Mouse (Mus musculus) midbrain, embryonic 11.5 days (tissue): ENCODE data around the gene Fip1l1. TPM values are rescaled to one million over a fixed set of nuclear protein-coding genes. Genes with fewer than 3 reads are reported as not detected.

ENCODE experiments used
- ATAC-seq: fragments of 200-750 bp; cut with Nextera tagmentation; 2 replicates; pipeline ENCODE4 v1.8.0; 2017; ENCODE audit warnings: moderate TSS enrichment, moderate library complexity; ENCODE audit not compliant: low FRiP score
- DNase-seq: peaks from one replicate; pipeline ENCODE4 v3.0.0; 2015; ENCODE audit warnings: low spot score; ENCODE audit errors: missing footprints
- H3K27ac ChIP-seq: fragments of 300-500 bp; sonication (generic); 2 replicates; pipeline ENCODE4 v1.5.1; 2014; ENCODE audit warnings: low read depth, low read length
- H3K27me3 ChIP-seq: fragments of 300-500 bp; sonication (generic); 2 replicates; pipeline ENCODE4 v1.6.1; 2014; ENCODE audit warnings: mild to moderate bottlenecking, low read length, moderate library complexity, mixed read lengths; ENCODE audit not compliant: control insufficient read depth, insufficient read depth
- H3K36me3 ChIP-seq: fragments of 300-500 bp; sonication (generic); 2 replicates; pipeline ENCODE4 v1.6.1; 2014; ENCODE audit warnings: mild to moderate bottlenecking, low read length, moderate library complexity, mixed read lengths; ENCODE audit not compliant: control insufficient read depth, insufficient read depth
- H3K4me1 ChIP-seq: fragments of 300-500 bp; sonication (generic); 2 replicates; pipeline ENCODE4 v1.6.1; 2014; ENCODE audit warnings: low read length; ENCODE audit not compliant: control insufficient read depth, insufficient read depth
- H3K4me2 ChIP-seq: fragments of 300-500 bp; sonication (generic); 2 replicates; pipeline ENCODE4 v1.6.1; 2014; ENCODE audit warnings: mild to moderate bottlenecking, moderate library complexity
- H3K4me3 ChIP-seq: fragments of 300-500 bp; sonication (generic); 2 replicates; pipeline ENCODE4 v1.5.1; 2014; ENCODE audit warnings: low read depth, low read length
- H3K9ac ChIP-seq: fragments of 300-500 bp; sonication (generic); 2 replicates; pipeline ENCODE4 v1.6.1; 2014; ENCODE audit warnings: low read length
- H3K9me3 ChIP-seq: fragments of 300-500 bp; sonication (generic); 2 replicates; pipeline ENCODE4 v1.6.1; 2016; ENCODE audit warnings: low read length; ENCODE audit not compliant: control insufficient read depth
- WGBS: fragments of 180-500 bp; shearing (Covaris S2); extraction: QIAGEN DNeasy Blood & Tissue Kit; methylation state at CpG from one replicate; pipeline ENCODE4 v1.1.7; 2014; 5-methylcytosine and 5-hydroxymethylcytosine counted together
- polyA plus RNA-seq: library from polyadenylated mRNA; unstranded; fragments of >200 nt; fragmentation: Nextera tagmentation; extraction: Ambion mirVana; gene quantifications from 2 replicates; pipeline ENCODE4 v1.2.1, GENCODE M21; 2014

Gene Fip1l1
- polyA plus RNA-seq, 1 experiment from 2014 or later = 89.1 TPM

DNA sequence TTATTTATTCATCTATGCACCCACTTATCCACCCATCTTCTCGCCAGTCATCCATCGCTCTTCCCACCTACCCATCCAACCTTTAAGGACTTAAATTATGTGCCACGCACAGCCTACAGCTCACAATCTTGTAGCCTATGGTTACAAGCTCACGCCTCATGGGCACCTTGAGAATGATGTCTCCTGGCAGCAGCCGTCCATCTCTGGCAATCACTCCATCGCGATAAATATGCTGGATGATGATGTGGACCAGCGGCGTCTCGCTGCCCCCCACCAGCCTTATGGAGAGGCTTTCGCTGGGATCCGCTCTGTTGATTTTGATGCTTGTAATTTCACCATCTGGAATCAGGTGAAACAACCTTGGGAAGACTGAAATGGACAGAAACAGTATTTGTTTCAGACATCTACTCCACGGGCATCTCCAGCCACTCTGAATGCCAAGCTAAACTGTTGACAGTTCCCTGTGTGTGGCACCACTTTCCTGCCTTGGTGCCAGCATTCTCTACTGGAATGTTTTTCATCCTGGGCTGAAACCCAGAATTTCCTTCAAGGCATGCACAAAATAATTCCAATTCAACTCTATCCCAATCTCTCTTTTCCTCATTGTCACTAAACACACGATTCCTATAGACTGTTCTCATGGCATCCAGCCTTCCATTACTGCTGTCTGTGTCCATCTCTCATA, 88.2 kb downstream of the Fip1l1 start:
- 92% methylated on average over 14 of the region's 14 CpGs for WGBS
- Histone ChIP-seq H3K9me3 (no peaks in the 10 kb centered on the region), H3K4me1 (0 out of 2 replicates have a peak, but pooled peaks cover 2% of the 10 kb centered on the region), H3K36me3 (no peaks in the 10 kb centered on the region), H3K27ac (no peak overlapping the region), H3K4me2 (no peak overlapping the region), H3K9ac (no peak overlapping the region), H3K4me3 (no peak overlapping the region), H3K27me3 (no peaks in the 10 kb centered on the region)
- ATAC-seq (no peak), DNase-seq (no peak)

DNA sequence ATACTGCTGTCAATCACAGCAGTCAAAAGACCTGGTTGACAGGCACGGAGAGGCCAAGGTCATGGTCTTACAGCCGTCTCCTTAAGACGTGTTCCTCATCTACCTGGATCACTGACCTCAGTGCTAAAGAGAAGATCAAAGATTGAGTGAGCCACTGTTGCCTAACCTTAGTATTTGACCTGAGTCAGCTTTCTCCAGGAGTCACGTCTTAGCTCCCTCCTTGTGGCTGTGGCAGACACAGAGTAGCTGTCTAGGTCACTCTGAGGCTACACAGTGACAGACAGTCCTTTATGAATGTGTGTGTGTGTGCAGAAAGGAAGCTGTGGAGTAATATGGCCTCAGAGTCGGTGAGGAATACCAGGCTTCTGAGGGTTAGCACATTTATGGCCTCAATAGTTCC, 89.1 kb downstream of the Fip1l1 start:
- DNase-seq (no peak), ATAC-seq (no peak)
- Histone ChIP-seq H3K4me1 (0 out of 2 replicates have a peak, but pooled peaks cover 2% of the 10 kb centered on the region), H3K9ac (no peak overlapping the region), H3K9me3 (no peaks in the 10 kb centered on the region), H3K4me2 (no peak overlapping the region), H3K4me3 (no peak overlapping the region), H3K36me3 (no peaks in the 10 kb centered on the region), H3K27me3 (no peaks in the 10 kb centered on the region), H3K27ac (no peak overlapping the region)
- WGBS = 64% methylated on average over 5 of the region's 5 CpGs

DNA sequence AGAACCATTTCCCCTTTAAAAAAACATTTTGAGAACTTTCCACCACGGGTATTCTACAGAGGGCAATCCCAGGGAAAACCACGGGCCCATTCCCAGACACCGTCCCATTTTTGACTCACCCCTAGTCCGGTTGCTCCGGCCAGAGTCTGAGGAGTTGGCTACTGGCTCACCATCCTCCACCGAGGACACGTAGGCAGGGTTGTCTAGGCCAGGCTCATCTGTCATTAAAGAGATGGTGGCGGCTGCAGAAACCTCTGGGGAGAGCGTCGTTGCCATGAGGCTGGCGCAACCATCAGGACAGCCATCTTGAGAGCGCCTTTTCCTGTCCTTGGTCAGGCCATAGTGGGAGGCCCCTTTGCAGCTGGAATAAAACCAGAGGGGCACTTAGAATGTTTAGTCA, 92.8 kb downstream of the Fip1l1 start:
- DNase-seq (no peak), ATAC-seq (no peak)
- Histone ChIP-seq H3K9ac (no peak overlapping the region), H3K4me2 (no peak overlapping the region), H3K4me1 (no peaks in the 10 kb centered on the region), H3K27me3 (no peaks in the 10 kb centered on the region), H3K4me3 (no peak overlapping the region), H3K36me3 (no peaks in the 10 kb centered on the region), H3K9me3 (no peaks in the 10 kb centered on the region), H3K27ac (no peak overlapping the region)
- 95% methylated on average over 12 of the region's 12 CpGs for WGBS

DNA sequence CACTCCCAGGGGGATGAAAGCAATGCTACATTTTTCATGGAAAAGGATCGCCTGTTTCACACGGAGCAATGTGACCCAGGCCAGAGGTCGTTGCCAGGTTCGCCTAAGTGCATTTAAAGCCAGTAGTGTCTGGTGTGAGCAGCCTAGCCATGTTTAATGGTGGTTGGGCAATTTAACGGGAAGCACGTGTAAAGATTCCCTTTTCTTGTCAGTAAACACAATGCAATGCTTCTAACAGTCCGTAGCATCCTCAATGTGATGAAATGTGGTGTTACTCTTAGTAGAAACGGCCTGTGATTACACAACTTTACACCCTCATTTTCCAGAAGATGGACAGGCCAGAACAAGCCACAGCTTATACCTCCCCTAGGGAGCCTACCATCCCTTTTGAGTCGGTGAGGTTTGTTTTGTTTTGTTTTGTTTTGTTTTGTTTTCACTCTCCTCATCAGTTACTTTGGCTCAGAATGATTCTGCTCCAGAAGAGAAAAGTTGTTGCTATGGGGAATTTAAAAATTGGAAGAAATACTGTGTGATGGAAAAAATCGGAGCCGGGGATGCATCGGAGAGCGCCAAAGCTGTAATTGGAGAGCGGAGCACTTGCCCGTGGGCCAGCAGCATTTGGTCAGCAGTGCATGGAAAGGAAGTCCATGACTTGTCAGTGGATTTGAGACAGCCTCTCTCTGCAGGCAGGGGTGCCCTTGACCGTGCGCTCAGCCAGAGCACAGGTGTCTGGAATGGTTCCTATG, 97.3 kb downstream of the Fip1l1 start:
- H3K4me3 ChIP-seq = no peak overlapping the region
- no peaks in the 10 kb centered on the region for H3K9me3 ChIP-seq
- no peaks in the 10 kb centered on the region for H3K36me3 ChIP-seq
- no peak for DNase-seq
- H3K9ac ChIP-seq = no peak overlapping the region
- WGBS = 65% methylated on average over 17 of the region's 17 CpGs
- no peaks in the 10 kb centered on the region for H3K4me1 ChIP-seq
- ATAC-seq = no peak
- H3K4me2 ChIP-seq = no peak overlapping the region
- H3K27me3 ChIP-seq = no peaks in the 10 kb centered on the region
- no peak overlapping the region for H3K27ac ChIP-seq

DNA sequence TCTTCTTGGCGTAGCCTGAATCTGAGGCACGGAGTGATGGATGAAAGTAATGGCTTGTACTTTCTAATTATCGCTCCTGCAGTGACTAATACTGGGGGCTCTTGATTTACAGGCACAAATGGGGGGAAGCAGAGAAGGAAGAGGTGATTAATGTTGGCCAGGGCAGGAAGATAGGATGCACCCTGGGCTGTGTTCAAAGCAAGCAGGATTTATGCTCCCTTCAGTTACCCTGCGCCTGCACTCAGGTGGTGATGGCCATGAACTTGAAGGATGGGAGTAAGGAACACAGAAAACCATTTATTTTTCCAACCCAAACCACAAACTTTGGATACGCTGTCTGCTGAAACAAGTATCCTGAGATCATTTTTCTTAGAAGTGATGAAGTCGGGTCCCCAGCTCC, 98.2 kb downstream of the Fip1l1 start:
- no peaks in the 10 kb centered on the region for H3K4me1 ChIP-seq
- H3K36me3 ChIP-seq = no peaks in the 10 kb centered on the region
- H3K4me2 ChIP-seq = no peak overlapping the region
- H3K27ac ChIP-seq = no peak overlapping the region
- ATAC-seq (no peak), DNase-seq (no peak)
- no peaks in the 10 kb centered on the region for H3K9me3 ChIP-seq
- H3K9ac ChIP-seq = no peak overlapping the region
- 90% methylated on average over 6 of the region's 6 CpGs for WGBS
- no peak overlapping the region for H3K4me3 ChIP-seq
- H3K27me3 ChIP-seq = no peaks in the 10 kb centered on the region

DNA sequence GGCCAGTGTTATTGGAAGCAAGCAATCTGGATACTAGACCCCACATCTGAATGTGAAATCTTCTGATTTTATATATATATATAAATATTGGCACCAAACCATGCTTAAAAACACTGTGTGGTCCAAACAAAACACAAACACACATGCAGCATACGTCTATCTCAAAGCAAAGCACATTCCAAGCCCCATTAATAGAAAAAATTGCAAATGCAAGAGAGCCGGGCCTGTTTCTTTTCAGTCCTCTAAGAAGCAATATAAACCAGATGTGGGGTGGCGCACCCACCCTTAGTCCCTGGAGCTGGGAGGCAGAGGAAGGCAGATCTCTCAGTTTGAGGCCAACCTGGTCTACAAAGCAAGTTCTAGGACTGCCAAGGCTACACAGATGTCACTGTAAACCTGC, 99.1 kb downstream of the Fip1l1 start:
- 80% methylated on average over 3 of the region's 3 CpGs for WGBS
- ATAC-seq (no peak), DNase-seq (no peak)
- H3K27me3 ChIP-seq = no peaks in the 10 kb centered on the region
- no peak overlapping the region for H3K4me3 ChIP-seq
- no peak overlapping the region for H3K9ac ChIP-seq
- no peaks in the 10 kb centered on the region for H3K36me3 ChIP-seq
- H3K9me3 ChIP-seq = no peaks in the 10 kb centered on the region
- no peak overlapping the region for H3K4me2 ChIP-seq
- no peaks in the 10 kb centered on the region for H3K4me1 ChIP-seq
- no peak overlapping the region for H3K27ac ChIP-seq

DNA sequence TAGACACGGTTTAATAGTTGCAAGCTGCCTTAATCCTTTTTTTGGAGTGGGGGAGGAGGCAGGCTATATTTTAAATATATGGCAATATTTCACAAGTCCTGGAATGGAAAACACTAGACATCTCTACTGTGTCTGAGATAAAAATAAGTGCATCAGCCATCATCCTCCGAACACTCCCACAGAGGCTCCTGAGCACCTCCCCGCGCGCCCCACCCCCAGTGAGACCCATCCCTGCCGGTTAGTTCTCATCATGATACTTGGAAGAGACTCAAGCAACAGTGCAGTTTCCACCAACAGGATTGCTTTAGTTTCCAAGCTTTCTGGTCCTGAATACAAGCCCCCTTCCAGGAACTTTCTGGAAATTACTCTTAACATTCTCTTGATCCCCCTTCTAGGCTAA, 104.3 kb downstream of the Fip1l1 start:
- Histone ChIP-seq H3K36me3 (no peaks in the 10 kb centered on the region), H3K27ac (no peak overlapping the region), H3K4me3 (no peak overlapping the region), H3K9ac (no peak overlapping the region), H3K27me3 (no peaks in the 10 kb centered on the region), H3K4me1 (no peaks in the 10 kb centered on the region), H3K4me2 (no peak overlapping the region), H3K9me3 (no peaks in the 10 kb centered on the region)
- WGBS = 94% methylated on average over 6 of the region's 6 CpGs
- DNase-seq = no peak
- no peak for ATAC-seq

DNA sequence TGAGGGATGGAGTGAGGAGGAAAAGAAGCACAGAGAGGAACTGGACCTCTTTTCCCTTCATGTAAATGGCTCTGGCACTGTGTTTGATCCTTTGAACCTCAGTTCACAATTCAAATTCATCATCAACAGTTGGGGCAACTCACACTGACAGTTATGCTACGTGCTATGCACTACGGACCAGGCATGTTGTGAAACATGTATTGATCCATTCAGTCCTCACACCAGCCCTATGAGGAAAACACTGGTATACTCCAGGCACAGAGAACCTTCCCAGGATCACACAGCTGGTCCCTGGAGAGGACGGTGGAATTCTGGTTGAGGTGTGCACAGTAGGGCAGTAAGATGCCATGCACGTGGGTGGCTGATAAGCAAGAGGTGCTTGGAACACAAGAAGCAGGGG, 105.3 kb downstream of the Fip1l1 start:
- H3K27me3 ChIP-seq = no peaks in the 10 kb centered on the region
- H3K4me3 ChIP-seq = no peak overlapping the region
- no peak overlapping the region for H3K27ac ChIP-seq
- H3K4me1 ChIP-seq = no peaks in the 10 kb centered on the region
- no peak overlapping the region for H3K4me2 ChIP-seq
- DNase-seq (no peak), ATAC-seq (no peak)
- no peaks in the 10 kb centered on the region for H3K36me3 ChIP-seq
- WGBS = 92% methylated on average over 4 of the region's 4 CpGs
- no peaks in the 10 kb centered on the region for H3K9me3 ChIP-seq
- H3K9ac ChIP-seq = no peak overlapping the region

DNA sequence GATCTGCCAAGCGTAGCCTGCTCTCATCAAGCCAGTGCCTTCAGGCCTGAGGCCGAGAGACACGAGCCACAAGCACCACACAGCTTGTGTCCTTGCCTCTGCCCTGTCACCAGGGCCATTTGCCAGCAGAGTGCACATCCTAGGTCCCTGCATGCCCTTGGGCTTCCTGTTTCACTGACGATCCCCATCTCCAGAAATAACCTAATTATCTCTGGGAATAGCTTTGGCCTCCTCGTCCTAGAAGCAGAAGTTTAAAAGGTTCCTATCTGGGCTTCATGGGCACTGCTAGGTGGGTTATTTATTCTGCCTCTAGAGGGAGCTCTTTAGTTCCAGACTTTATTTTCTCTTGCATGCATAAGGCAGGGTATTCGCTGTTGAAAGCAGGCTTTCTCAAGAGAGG, 105.8 kb downstream of the Fip1l1 start:
- H3K4me2 ChIP-seq = no peak overlapping the region
- H3K27ac ChIP-seq = no peak overlapping the region
- H3K9me3 ChIP-seq = no peaks in the 10 kb centered on the region
- 56% methylated on average over 6 of the region's 6 CpGs for WGBS
- no peak overlapping the region for H3K9ac ChIP-seq
- no peak overlapping the region for H3K4me3 ChIP-seq
- H3K27me3 ChIP-seq = no peaks in the 10 kb centered on the region
- H3K4me1 ChIP-seq = no peaks in the 10 kb centered on the region
- DNase-seq (peak; percentile 86), ATAC-seq (no peak)
- no peaks in the 10 kb centered on the region for H3K36me3 ChIP-seq
